Mouse (Mus musculus) urinary bladder, adult 2 months (tissue): ENCODE results near the gene Nkx2-5. TPM values are rescaled to one million over a fixed set of nuclear protein-coding genes. Genes with fewer than 3 reads are reported as not detected.

Source experiments
- DNase-seq: peaks from one replicate; pipeline ENCODE4 v3.0.0; 2022; ENCODE audit warnings: low spot score
- polyA plus RNA-seq: library from polyadenylated mRNA; depleted of rRNA; stranded (reverse); fragments of >200 nt; gene quantifications from 2 replicates; pipeline ENCODE4 v1.2.3, GENCODE M21; 2012

Nkx2-5 gene
- polyA plus RNA-seq, 1 experiment: not detected

GRCm38 (mm10) chr17:26850358-26851135 is 5.7 kb upstream of the Nkx2-5 start:
- DNase-seq: no peak

GRCm38 (mm10) chr17:26849746-26850357 is 5.0 kb upstream of the Nkx2-5 start:
- no peak for DNase-seq

GRCm38 (mm10) chr17:26849106-26849745 is 4.4 kb upstream of the Nkx2-5 start:
- no peak for DNase-seq

- no peak for DNase-seq
These were observed 3.4 kb upstream of the Nkx2-5 start for GRCm38 (mm10) chr17:26848236-26848635.

- DNase-seq: no peak
These were observed 3.0 kb upstream of the Nkx2-5 start for GRCm38 (mm10) chr17:26847801-26848200.

GRCm38 (mm10) chr17:26846411-26846810 is 1.6 kb upstream of the Nkx2-5 start:
- no peak for DNase-seq

- DNase-seq: no peak
These were observed 591 bp upstream of the Nkx2-5 start for GRCm38 (mm10) chr17:26845149-26846050.

- DNase-seq: no peak
These were observed 398 bp downstream of the Nkx2-5 start for GRCm38 (mm10) chr17:26844371-26844851.

- DNase-seq: no peak
These were observed 1.0 kb downstream of the Nkx2-5 start for GRCm38 (mm10) chr17:26843696-26844236.

- DNase-seq: no peak
These were observed 1.6 kb downstream of the Nkx2-5 start for GRCm38 (mm10) chr17:26843229-26843567.

GRCm38 (mm10) chr17:26842431-26843228 is 2.2 kb downstream of the Nkx2-5 start:
- DNase-seq: no peak

- DNase-seq: no peak
These were observed 2.8 kb downstream of the Nkx2-5 start for GRCm38 (mm10) chr17:26841981-26842380.

GRCm38 (mm10) chr17:26840922-26841731 is 3.7 kb downstream of the Nkx2-5 start:
- DNase-seq: no peak

- no peak for DNase-seq
These were observed 4.4 kb downstream of the Nkx2-5 start for GRCm38 (mm10) chr17:26840439-26840780.

GRCm38 (mm10) chr17:26839718-26840438 is 4.9 kb downstream of the Nkx2-5 start:
- no peak for DNase-seq

- no peak for DNase-seq
These were observed 5.7 kb downstream of the Nkx2-5 start for GRCm38 (mm10) chr17:26838911-26839717.

GRCm38 (mm10) chr17:26838191-26838910 is 6.5 kb downstream of the Nkx2-5 start:
- DNase-seq: no peak

GRCm38 (mm10) chr17:26837546-26837985 is 7.2 kb downstream of the Nkx2-5 start:
- DNase-seq: no peak
